In the genomic region with DNA sequence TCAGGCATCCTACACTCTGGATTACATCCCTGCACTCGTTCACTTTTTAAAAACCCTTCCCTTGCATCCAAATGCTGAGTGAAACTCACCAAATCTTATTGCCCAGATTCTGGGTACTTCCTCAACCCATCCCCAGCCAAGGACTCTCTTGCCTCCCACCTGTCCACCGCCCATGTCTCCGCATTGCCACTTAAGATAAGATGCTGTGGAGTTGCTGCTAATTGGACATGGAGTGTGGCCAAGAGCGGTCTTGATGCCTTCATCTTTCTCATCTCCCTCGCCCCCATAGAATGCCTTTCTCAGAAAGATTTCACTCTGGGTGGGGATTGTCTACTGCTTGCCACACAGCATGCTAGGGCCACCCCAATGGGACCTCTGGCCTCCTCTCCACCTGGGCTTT, we compare ENCODE assay signal across 13 mouse cellular contexts. TPM values are rescaled to one million over a fixed set of nuclear protein-coding genes. Genes with fewer than 3 reads are reported as not detected.
"Had no signal": no experiment of that assay in that cellular context is flagged by ENCODE, and none has a peak within 500 bp of the region (broad histone marks: within the 10 kb centered on the region; RNA-seq: fewer than 3 reads in every experiment).

No protein-coding gene starts in this region.

- DNase-seq: lung, adult 18-20 months; lung, embryonic 14.5 days; lung, postnatal 10 days; lung, postnatal 4 days; midbrain, embryonic 14.5 days; retina, postnatal 1 day; spleen, adult 18-20 months; thymus, adult 18-20 months; thymus, postnatal 14 days; thymus, postnatal 36 days had no signal

- ATAC-seq: midbrain, embryonic 16.5 days had no signal

RNA-seq across cellular contexts. Expression of a gene that starts 7.7 kb away (rescaled TPM):
- total RNA-seq: megakaryocyte, adult 5-6 weeks; megakaryocyte-erythroid progenitor cell, adult 5-6 weeks had no signal

RNA-seq across cellular contexts. Expression of a gene that starts 14.5 kb away (rescaled TPM):
- total RNA-seq: megakaryocyte, adult 5-6 weeks; megakaryocyte-erythroid progenitor cell, adult 5-6 weeks had no signal

RNA-seq across cellular contexts. Expression of a gene that starts 21.3 kb away (rescaled TPM):
- total RNA-seq: megakaryocyte, adult 5-6 weeks; megakaryocyte-erythroid progenitor cell, adult 5-6 weeks had no signal

RNA-seq across cellular contexts. Expression of a gene that starts 21.9 kb away (rescaled TPM):
- total RNA-seq: megakaryocyte, adult 5-6 weeks; megakaryocyte-erythroid progenitor cell, adult 5-6 weeks had no signal

RNA-seq across cellular contexts. Expression of a gene that starts 29.5 kb away (rescaled TPM):
- total RNA-seq: megakaryocyte, adult 5-6 weeks; megakaryocyte-erythroid progenitor cell, adult 5-6 weeks had no signal
